Mouse (Mus musculus) layer of hippocampus, postnatal 10 days (tissue): ENCODE results near the gene A2ml1. TPM values are rescaled to one million over a fixed set of nuclear protein-coding genes. Genes with fewer than 3 reads are reported as not detected.

ENCODE experiments used
- DNase-seq, 2 experiments: peaks; one replicate each; pipeline ENCODE4 v3.0.0; 2021; ENCODE audit warnings: low spot score in 2 of 2
- total RNA-seq, 2 experiments: library from RNA; stranded (reverse); gene quantifications; 2 replicates each; pipeline ENCODE4 v1.2.3; 2021

A2ml1 gene
- total RNA-seq, 2 experiments from 2014 or later, result 7.6 to 12.8 TPM

GRCm38 (mm10) chr6:128554049-128554448 is 27.4 kb downstream of the A2ml1 start:
- DNase-seq, result no peak

- no peak for DNase-seq
Observed at GRCm38 (mm10) chr6:128549463-128550452, 31.6 kb downstream of the A2ml1 start.

- no peak for DNase-seq
Observed at GRCm38 (mm10) chr6:128548532-128548931, 32.9 kb downstream of the A2ml1 start.

- DNase-seq, result no peak
Observed at GRCm38 (mm10) chr6:128545402-128545801, 36.0 kb downstream of the A2ml1 start.

DNA sequence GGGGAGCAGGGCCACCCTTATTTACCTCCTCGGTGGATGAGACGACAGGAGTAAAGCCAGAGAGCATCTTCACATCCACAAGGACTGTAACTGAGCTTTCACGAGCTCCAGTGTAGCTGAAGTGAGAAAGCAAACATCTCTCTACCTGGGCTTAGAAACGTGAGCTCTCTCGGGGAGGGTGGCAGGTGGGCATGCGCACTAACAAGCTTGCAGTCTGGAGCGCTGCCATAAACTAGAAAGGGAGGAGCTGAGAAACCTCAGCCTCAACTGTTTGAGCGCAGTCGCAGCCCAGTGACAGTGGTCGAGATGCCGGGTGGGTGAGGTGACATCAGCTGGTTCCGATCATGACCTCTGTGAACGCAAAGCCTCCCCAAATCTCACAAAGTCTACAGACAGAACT is 38.2 kb downstream of the A2ml1 start:
- peak; percentile 4 to 12 for DNase-seq

DNA sequence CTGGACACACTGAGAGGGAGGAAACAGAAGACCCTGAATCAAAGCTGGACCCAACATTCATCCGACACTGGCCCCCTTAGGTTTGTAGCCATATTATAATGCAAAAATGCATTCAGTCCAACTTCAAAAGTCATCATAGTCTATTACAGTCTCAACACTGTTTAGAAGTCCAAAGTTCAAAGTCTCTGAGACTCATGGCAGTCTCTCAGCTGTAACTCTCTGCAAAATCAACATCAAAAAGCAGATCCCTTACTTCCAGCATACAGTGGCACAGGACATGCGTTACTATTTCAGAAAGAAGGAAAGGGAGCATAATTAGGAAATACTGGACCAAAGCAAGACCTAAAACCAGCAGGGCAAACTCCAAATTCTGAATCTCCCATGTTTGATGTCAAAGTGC is 46.2 kb downstream of the A2ml1 start:
- DNase-seq, result no peak

DNA sequence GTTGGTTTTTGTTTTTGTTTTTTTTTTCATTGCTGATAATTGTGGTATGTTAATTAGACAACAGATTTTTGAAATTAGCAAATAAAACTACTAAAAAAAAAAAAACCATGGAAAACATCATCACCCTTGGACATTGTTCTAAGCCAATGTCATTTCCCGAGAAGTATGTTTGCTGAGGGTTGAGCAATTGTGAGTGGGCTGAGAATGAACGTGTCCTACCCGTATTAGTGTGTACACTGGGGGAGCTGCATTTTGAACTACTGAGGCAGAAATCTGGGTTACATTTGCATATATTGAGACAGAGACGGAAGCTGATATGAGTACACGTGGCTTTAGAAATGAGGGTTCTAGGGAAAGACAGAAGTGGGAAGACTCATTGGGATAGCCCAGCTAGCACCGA is 48.1 kb downstream of the A2ml1 start:
- no peak for DNase-seq

- DNase-seq, result no peak
Observed at GRCm38 (mm10) chr6:128532701-128533100, 48.7 kb downstream of the A2ml1 start.

DNA sequence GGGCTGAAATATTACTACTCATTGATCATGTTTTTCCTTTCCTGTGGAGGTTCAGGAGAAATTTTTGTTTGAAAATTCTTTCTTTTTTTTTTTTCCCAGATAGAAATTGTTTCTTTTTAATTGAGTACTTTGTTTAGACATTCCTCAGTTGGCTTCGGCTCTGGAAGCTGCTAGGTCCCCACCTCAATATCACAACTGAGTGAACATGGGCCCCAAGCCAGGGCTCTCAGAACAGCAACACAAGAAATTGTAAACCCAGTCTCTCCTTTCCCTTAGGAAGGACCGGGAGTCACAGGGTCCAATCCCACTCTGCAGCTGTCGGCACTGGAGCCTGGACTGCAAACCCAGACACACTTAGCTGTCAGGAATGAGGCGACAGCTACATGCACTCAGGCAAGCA is 52.9 kb downstream of the A2ml1 start:
- DNase-seq, result no peak

GRCm38 (mm10) chr6:128527110-128527509 is 54.3 kb downstream of the A2ml1 start:
- DNase-seq, result no peak

- DNase-seq, result no peak
Observed at GRCm38 (mm10) chr6:128526601-128527000, 54.8 kb downstream of the A2ml1 start, which contains the start of gene Pzp. Pzp (minus strand) TSS chr6:128526720.

DNA sequence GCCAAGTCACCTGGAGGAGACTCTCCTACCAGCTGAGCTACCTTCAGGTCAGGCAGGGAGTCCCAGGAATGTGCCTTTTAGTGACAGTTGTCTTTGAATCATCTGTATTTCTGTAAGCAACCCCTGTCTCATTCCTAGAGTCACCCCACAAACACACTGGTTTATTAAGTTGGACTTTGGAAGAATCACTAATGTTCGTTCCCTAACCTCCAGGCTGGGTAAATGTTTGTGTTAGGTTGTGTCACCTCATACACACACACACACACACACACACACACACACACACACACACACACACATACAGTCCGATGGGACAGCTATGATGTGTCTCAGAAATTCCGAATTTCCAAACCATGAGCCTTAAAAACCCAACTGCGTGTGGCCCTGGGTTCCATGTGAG is 55.6 kb downstream of the A2ml1 start:
- DNase-seq, result no peak

- no peak for DNase-seq
Observed at GRCm38 (mm10) chr6:128523360-128523759, 58.0 kb downstream of the A2ml1 start.

DNA sequence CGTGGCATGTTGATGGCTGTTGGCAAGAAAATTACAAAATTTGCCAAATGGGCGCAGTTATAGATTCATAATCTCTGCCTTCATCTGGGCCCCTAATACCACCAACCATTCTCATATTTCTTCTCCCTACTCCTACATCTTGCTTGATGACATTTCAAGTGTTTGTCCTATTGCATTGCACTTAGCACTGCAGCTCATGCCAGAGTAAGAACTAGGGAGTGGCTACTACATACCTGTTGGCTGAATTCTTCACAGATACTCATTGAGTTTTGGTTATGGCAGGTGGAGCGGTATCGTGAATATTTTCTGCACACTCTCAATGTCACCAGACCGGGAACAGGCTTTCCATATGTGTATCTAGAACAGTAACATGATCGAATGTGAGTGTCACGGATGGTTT is 62.2 kb downstream of the A2ml1 start:
- DNase-seq, result no peak

GRCm38 (mm10) chr6:128505676-128506236 is 75.7 kb downstream of the A2ml1 start:
- peak; percentile 61 to 64 for DNase-seq

- DNase-seq, result peak in 1 of 2 experiments; percentile 9
Observed at GRCm38 (mm10) chr6:128504743-128505142, 76.7 kb downstream of the A2ml1 start.

DNA sequence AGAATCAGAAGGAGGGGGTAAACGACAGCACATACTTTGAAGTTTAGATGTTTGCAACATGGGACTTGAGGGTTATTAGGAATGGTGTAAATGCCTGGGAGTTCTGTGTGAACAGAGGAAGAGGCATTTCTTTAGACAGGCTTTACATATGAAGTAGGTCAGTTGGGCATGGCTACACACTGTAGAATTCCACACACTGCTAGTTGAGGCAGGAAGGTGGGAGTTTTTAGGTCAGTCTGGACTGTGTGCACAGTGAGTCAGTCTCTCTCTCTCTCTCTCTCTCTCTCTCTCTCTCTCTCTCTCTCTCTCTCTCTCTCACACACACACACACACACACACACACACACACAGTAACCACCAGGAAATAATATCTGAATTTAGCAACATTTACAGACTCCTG is 86.1 kb downstream of the A2ml1 start:
- no peak for DNase-seq

- no peak for DNase-seq
Observed at GRCm38 (mm10) chr6:128494646-128495331, 86.6 kb downstream of the A2ml1 start.

- no peak for DNase-seq
Observed at GRCm38 (mm10) chr6:128491916-128492315, 89.5 kb downstream of the A2ml1 start.

- DNase-seq, result no peak
Observed at GRCm38 (mm10) chr6:128490141-128490540, 91.3 kb downstream of the A2ml1 start.
